In genomic region chr12:5213339-5214104, GRCm38 (mm10) we compare ENCODE assay signal across 8 mouse cellular contexts.
DNase-seq lines count a peak whose midpoint lies in the region; ATAC-seq and TF ChIP-seq lines count a peak whose summit lies in the region.

No protein-coding gene starts in this region.

- no peaks in the 10 kb centered on the region for H3K36me3 ChIP-seq in forebrain, embryonic 12.5 days (replicated peaks)
- no peaks in the 10 kb centered on the region for H3K36me3 ChIP-seq in heart, embryonic 16.5 days (ENCODE audit: control insufficient read depth, insufficient read depth)

- H3K4me2 ChIP-seq in forebrain, embryonic 12.5 days = no peak overlapping the region
- peak overlapping the region; percentile 15; the same call in 1 of the 2 replicates for H3K4me2 ChIP-seq in heart, embryonic 16.5 days (ENCODE audit: low read depth, low read length)

- WGBS in forebrain, embryonic 12.5 days = 9% methylated on average over 13 of the region's 13 CpGs
- 17% methylated on average over 13 of the region's 13 CpGs for WGBS in heart, embryonic 16.5 days
- WGBS in lung, adult 2 months = 11% methylated on average over 13 of the region's 13 CpGs

- TF ChIP-seq CTCF in lung, adult 2 months (IDR thresholded peaks at IDR 0.05; ENCODE audit: insufficient read depth, low read length) = no peak

- DNase-seq in 416B (ENCODE audit: low read depth) = peak; percentile 46
- peak; percentile 91 for DNase-seq in adrenal gland, postnatal 25 days
- DNase-seq in kidney, postnatal 14 days = peak; percentile 95
- DNase-seq in lung, adult 2 months = peak; percentile 86
- DNase-seq in right cerebral cortex, postnatal 14 days = peak; percentile 66

- H3K4me3 ChIP-seq in forebrain, embryonic 12.5 days (replicated peaks) = no peak overlapping the region
- no peak overlapping the region for H3K4me3 ChIP-seq in heart, embryonic 16.5 days (ENCODE audit: low read length)
- H3K4me3 ChIP-seq in lung, adult 2 months (replicated peaks; ENCODE audit: extremely low read depth, low read depth, low read length) = no peak overlapping the region

- peaks cover 74% of the 10 kb centered on the region for H3K4me1 ChIP-seq in forebrain, embryonic 12.5 days
- peaks cover 18% of the 10 kb centered on the region for H3K4me1 ChIP-seq in heart, embryonic 16.5 days (ENCODE audit: control insufficient read depth, insufficient read depth, low read length)
- H3K4me1 ChIP-seq in lung, adult 2 months (ENCODE audit: control insufficient read depth, insufficient read depth, low read length) = peaks cover 15% of the 10 kb centered on the region

- H3K9me3 ChIP-seq in forebrain, embryonic 12.5 days = no peaks in the 10 kb centered on the region
- H3K9me3 ChIP-seq in heart, embryonic 16.5 days (replicated peaks; ENCODE audit: control insufficient read depth, low read length) = no peaks in the 10 kb centered on the region

- no peak for TF ChIP-seq POLR2A in lung, adult 2 months (IDR thresholded peaks at IDR 0.05; ENCODE audit: borderline replicate concordance, extremely low read depth, low read depth, low read length)

- peak; percentile 28; the same call in 1 of the 2 replicates for ATAC-seq in forebrain, embryonic 12.5 days (ENCODE audit: low FRiP score)
- peak; percentile 86 for ATAC-seq in heart, embryonic 16.5 days (replicated peaks; ENCODE audit: extremely low read depth, insufficient read depth, low FRiP score)
- ATAC-seq in erythroblast, adult 5-6 weeks (replicated peaks; ENCODE audit: low FRiP score, poor library complexity, severe bottlenecking) = no peak

- peaks cover 45% of the 10 kb centered on the region; the same call in 1 of the 2 replicates for H3K27me3 ChIP-seq in forebrain, embryonic 12.5 days
- H3K27me3 ChIP-seq in heart, embryonic 16.5 days (ENCODE audit: control insufficient read depth, insufficient read depth, low read length) = no peaks in the 10 kb centered on the region

- peak overlapping the region; percentile 63; the same call in 1 of the 2 replicates for H3K27ac ChIP-seq in forebrain, embryonic 12.5 days
- peak overlapping the region; percentile 65 for H3K27ac ChIP-seq in heart, embryonic 16.5 days (ENCODE audit: low read length)

- H3K9ac ChIP-seq in forebrain, embryonic 12.5 days = no peak overlapping the region
- H3K9ac ChIP-seq in heart, embryonic 16.5 days (ENCODE audit: low read length) = no peak overlapping the region
